Mouse (Mus musculus) intestine, embryonic 15.5 days (tissue): Measurements from ENCODE around the gene Ccdc117. TPM values are rescaled to one million over a fixed set of nuclear protein-coding genes. Genes with fewer than 3 reads are reported as not detected.
"Not testable (repeated sequence)": the region's sequence is repeated elsewhere in the genome, so short reads cannot be mapped to it uniquely, and the experiment has no call there.

ENCODE experiments used
- ATAC-seq: fragments of 200-750 bp; cut with Nextera tagmentation; 2 replicates; pipeline ENCODE4 v1.8.0; 2017; ENCODE audit warnings: moderate TSS enrichment, moderate library complexity
- H3K27ac ChIP-seq: fragments of 300-500 bp; sonication (generic); 2 replicates; pipeline ENCODE4 v1.5.1; 2015; ENCODE audit warnings: mild to moderate bottlenecking, inconsistent platforms
- H3K27me3 ChIP-seq: fragments of 300-500 bp; sonication (generic); replicated peaks from 2 replicates; pipeline ENCODE4 v1.6.1; 2015; ENCODE audit warnings: inconsistent platforms
- H3K36me3 ChIP-seq: fragments of 300-500 bp; sonication (generic); 2 replicates; pipeline ENCODE4 v1.6.1; 2015; ENCODE audit warnings: inconsistent platforms
- H3K4me1 ChIP-seq: fragments of 300-500 bp; sonication (generic); replicated peaks from 2 replicates; pipeline ENCODE4 v1.6.1; 2015; ENCODE audit warnings: inconsistent platforms
- H3K4me2 ChIP-seq: fragments of 300-500 bp; sonication (generic); replicated peaks from 2 replicates; pipeline ENCODE4 v1.6.1; 2015; ENCODE audit warnings: mild to moderate bottlenecking, inconsistent platforms
- H3K4me3 ChIP-seq: fragments of 300-500 bp; sonication (generic); replicated peaks from 2 replicates; pipeline ENCODE4 v1.5.1; 2015; ENCODE audit warnings: inconsistent platforms
- H3K9ac ChIP-seq: fragments of 300-500 bp; sonication (generic); 2 replicates; pipeline ENCODE4 v1.6.1; 2015; ENCODE audit warnings: inconsistent platforms
- H3K9me3 ChIP-seq: fragments of 300-500 bp; sonication (generic); 2 replicates; pipeline ENCODE4 v1.6.1; 2016; ENCODE audit warnings: inconsistent platforms
- WGBS: fragments of 180-500 bp; shearing (Covaris S2); methylation state at CpG from one replicate; pipeline ENCODE4 v1.1.7; 2015; 5-methylcytosine and 5-hydroxymethylcytosine counted together
- polyA plus RNA-seq: library from polyadenylated mRNA; unstranded; fragments of >200 nt; fragmentation: Nextera tagmentation; extraction: Ambion mirVana; gene quantifications from 2 replicates; pipeline ENCODE4 v1.2.1, GENCODE M21; 2015

Gene Ccdc117
- polyA plus RNA-seq, 1 experiment from 2014 or later, result 17.7 TPM

DNA sequence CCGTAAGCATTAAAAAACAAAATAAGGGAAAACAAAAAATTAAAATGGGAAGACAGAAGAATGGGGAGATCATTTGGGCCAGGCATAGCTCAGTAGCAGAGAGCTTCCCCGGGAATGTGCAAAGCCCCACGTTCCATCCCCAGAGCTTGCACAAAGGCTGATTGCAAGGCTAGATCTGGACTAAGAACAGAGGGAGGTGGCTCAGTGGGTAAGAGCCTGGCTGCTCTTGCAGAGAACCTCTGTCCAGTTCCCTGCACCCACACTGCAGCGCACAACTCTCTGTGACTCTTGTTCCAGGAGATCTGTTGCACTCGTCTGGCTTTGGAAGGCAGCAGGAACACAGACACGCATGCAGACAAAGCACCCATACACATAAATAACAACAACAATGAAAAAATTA lies 26.3 kb downstream of the Ccdc117 start:
- Histone ChIP-seq H3K9me3 (no peaks in the 10 kb centered on the region), H3K27me3 (no peaks in the 10 kb centered on the region), H3K27ac (no peak overlapping the region), H3K4me3 (no peak overlapping the region), H3K9ac (no peak overlapping the region), H3K4me1 (0 out of 2 replicates have a peak, but pooled peaks cover 3% of the 10 kb centered on the region), H3K36me3 (no peaks in the 10 kb centered on the region), H3K4me2 (no peak overlapping the region)
- no peak for ATAC-seq
- 87% methylated on average over 6 of the region's 6 CpGs for WGBS

DNA sequence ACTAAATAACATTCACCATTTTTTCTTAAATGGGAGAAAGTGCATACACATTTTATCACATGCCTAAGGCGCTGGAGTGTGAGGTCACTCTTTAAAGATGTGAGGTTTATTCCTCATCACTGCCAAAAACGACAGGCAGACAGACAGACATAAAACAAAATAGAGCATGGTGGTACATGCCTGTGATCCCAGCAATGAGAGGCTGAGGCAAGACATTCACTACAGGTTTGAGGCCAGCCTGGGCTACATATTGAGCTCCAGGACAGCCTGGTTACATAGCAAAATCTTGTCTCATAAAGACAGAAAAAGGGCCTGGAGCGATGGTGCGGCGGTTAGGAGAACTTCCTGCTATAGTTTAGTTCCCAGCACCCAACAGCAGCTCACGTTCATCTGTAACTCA lies 26.8 kb downstream of the Ccdc117 start:
- H3K9ac ChIP-seq, result no peak overlapping the region
- H3K4me1 ChIP-seq, result 0 out of 2 replicates have a peak, but pooled peaks cover 3% of the 10 kb centered on the region
- H3K27me3 ChIP-seq, result no peaks in the 10 kb centered on the region
- no peak overlapping the region for H3K4me3 ChIP-seq
- 83% methylated on average over 6 of the region's 6 CpGs for WGBS
- ATAC-seq, result no peak
- no peaks in the 10 kb centered on the region for H3K36me3 ChIP-seq
- H3K9me3 ChIP-seq, result no peaks in the 10 kb centered on the region
- no peak overlapping the region for H3K27ac ChIP-seq
- no peak overlapping the region for H3K4me2 ChIP-seq

DNA sequence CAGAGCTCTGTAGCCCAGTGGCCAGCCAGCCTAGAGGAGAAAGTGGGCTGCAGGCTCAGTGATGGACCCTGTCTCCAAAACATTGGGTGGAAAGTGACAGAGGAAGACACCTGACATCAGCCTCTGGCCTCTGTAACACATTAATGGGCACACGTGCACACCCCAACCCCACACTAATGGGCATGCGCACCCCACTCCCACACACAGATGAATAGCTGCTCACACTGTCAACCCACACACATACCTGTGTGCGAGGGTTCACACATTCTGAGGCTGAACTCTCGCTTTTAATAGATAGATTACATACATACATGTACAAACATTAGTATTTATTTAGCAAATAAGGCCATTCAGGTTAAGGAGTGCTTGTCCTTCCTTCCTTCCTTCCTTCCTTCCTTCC lies 27.9 kb downstream of the Ccdc117 start:
- Histone ChIP-seq H3K4me2 (no peak overlapping the region), H3K27ac (no peak overlapping the region), H3K36me3 (no peaks in the 10 kb centered on the region), H3K4me3 (no peak overlapping the region), H3K9me3 (no peaks in the 10 kb centered on the region), H3K4me1 (no peaks in the 10 kb centered on the region), H3K9ac (no peak overlapping the region), H3K27me3 (no peaks in the 10 kb centered on the region)
- WGBS, result 81% methylated on average over 4 of the region's 4 CpGs
- no peak for ATAC-seq

DNA sequence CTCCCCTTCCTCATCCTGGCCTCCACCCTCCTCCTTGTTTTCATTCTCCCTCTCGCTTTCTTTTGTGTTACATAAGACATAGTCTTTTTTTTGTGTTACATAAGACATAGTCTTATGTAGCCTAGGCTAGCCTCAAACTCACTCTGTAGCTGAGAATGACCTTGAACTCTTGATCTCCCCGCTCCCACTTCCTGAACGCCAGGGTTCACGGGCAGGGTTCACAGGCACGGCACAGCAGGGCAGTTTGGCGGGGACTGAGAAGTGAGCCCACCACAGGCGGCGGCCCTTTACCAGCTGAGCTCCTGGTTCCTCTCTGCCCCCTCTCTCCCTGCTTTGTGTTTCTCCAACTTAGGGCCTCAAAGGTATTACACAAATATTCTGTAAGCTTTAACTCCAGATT lies 29.0 kb downstream of the Ccdc117 start:
- no peak overlapping the region for H3K4me2 ChIP-seq
- WGBS, result 77% methylated on average over 8 of the region's 8 CpGs
- ATAC-seq, result no peak
- no peaks in the 10 kb centered on the region for H3K4me1 ChIP-seq
- H3K9ac ChIP-seq, result no peak overlapping the region
- H3K36me3 ChIP-seq, result no peaks in the 10 kb centered on the region
- H3K9me3 ChIP-seq, result no peaks in the 10 kb centered on the region
- no peaks in the 10 kb centered on the region for H3K27me3 ChIP-seq
- no peak overlapping the region for H3K4me3 ChIP-seq
- no peak overlapping the region for H3K27ac ChIP-seq

DNA sequence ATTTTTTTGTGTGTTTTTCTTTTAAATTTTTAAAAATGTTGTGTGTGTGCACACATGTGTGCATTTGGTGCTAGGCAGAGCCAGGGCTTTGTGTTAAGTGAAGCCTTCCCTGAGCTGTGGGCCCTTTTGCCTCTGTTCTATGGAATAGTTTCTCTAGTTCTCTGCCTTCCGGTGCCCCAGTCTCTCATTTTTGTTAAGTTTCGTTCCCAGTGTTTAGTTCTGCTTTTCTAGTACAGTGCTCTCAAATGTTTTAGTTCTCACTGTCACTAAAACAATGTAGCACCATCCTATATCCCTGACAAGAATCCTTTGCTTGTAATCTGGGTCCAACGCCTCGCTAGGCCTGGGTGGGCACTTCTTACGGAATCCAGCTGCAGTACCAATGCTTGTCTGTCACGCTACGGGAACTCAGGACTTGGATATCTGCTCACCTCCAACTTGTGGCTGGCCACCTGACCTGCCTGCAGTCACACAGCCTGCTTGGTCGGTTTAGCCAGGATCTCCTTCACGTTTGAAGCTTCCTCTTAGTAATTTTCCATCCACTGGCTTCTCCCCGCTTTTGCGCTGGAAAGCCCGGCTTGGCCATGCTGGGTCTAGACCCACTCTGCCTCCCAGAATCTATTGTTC lies 29.8 kb downstream of the Ccdc117 start:
- 77% methylated on average over 12 of the region's 12 CpGs for whole genome bisulfite sequencing
- H3K4me1 ChIP-seq, result no peaks in the 10 kb centered on the region
- no peak overlapping the region for H3K27ac ChIP-seq
- no peaks in the 10 kb centered on the region for H3K27me3 ChIP-seq
- no peak overlapping the region for H3K4me3 ChIP-seq
- no peaks in the 10 kb centered on the region for H3K36me3 ChIP-seq
- no peaks in the 10 kb centered on the region for H3K9me3 ChIP-seq
- no peak for ATAC-seq
- no peak overlapping the region for H3K9ac ChIP-seq
- H3K4me2 ChIP-seq, result no peak overlapping the region

DNA sequence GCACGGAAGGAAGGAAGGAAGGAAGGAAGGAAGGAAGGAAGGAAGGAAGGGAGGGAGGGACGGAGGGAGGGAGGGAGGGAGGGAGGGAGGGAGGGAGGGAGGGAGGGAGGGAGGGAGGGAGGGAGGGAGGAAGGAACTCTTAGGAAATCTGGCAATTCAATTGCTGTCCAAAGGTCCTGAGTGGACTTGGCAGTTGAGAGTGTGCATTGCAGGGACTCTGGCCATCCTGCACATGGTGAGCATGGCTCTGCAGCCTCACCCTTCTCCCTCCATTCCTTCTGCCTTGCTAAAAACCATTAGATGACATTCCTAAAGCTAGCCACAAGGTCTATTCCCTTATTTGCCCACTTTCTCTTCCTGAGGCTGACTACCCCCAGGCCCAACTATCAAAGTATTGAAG lies 31.3 kb downstream of the Ccdc117 start:
- H3K9ac ChIP-seq, H3K27ac ChIP-seq, ATAC-seq, H3K4me2 ChIP-seq, H3K4me1 ChIP-seq, H3K27me3 ChIP-seq, H3K9me3 ChIP-seq, H3K36me3 ChIP-seq, H3K4me3 ChIP-seq: not testable (repeated sequence)
- WGBS, result no CpG with 5 or more reads among the region's 2 CpGs

DNA sequence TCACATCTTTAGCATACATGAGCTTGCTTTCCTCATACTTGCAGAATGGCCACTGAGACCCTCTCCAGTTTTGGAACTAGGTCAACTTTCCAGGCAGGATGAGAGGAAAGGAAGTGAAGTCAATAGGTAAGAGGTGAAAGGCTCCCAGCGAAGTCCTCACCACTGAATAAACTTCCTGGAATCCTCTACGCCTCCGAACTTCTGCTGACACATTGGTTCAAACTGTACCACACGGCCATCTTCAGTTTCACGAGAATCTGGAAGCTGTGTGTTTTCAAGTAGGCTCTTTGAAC lies 31.9 kb downstream of the Ccdc117 start:
- Histone ChIP-seq H3K4me3 (no peak overlapping the region), H3K27me3 (no peaks in the 10 kb centered on the region), H3K9ac (no peak overlapping the region), H3K4me2 (no peak overlapping the region), H3K9me3 (no peaks in the 10 kb centered on the region), H3K4me1 (no peaks in the 10 kb centered on the region), H3K36me3 (no peaks in the 10 kb centered on the region), H3K27ac (no peak overlapping the region)
- ATAC-seq, result no peak
- WGBS, result 62% methylated on average over 5 of the region's 5 CpGs

DNA sequence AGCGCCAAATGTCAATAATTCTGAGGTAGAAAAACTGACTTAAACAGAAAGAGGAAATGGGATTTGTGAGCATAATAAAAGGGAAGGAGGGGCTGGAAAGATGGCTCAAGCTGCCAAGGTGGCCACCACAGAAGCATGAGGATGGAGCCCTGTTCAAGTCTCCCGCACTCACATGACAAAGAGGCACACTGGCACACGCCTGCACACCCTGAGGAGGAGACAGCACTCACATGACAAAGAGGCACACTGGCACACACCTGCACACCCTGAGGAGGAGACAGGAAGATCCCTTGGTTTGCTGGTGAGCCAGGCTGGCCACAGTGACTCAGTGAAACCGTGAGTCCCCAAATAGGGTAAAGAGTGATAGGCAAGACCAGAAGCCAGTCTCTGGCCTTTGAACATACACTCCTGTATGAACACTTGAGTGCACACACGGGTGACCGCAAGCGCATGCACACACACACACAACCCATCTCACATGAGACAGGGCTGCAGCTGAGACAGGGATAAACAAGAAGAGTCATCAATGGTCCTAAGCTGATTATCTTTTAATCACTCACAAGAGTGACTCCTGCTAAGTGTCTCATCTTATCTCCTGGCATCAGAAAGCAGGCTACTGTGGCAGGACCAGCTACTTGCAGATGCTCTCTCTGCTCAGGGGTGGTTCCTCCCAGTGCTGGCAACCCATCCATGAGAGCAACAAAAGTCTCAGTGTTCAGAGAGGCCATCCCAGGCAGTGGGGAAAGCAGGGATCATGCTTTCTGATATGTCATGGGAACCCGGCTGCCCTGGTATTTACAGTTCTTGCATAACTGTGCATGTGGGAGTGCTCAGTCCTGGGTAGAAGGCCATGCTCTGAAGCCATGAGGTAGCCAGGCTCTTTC lies 32.5 kb downstream of the Ccdc117 start:
- Histone ChIP-seq H3K27me3 (no peaks in the 10 kb centered on the region), H3K27ac (no peak overlapping the region), H3K4me2 (no peak overlapping the region), H3K4me3 (no peak overlapping the region), H3K9me3 (no peaks in the 10 kb centered on the region), H3K9ac (no peak overlapping the region), H3K36me3 (no peaks in the 10 kb centered on the region), H3K4me1 (no peaks in the 10 kb centered on the region)
- WGBS, result 77% methylated on average over 8 of the region's 8 CpGs
- no peak for ATAC-seq

DNA sequence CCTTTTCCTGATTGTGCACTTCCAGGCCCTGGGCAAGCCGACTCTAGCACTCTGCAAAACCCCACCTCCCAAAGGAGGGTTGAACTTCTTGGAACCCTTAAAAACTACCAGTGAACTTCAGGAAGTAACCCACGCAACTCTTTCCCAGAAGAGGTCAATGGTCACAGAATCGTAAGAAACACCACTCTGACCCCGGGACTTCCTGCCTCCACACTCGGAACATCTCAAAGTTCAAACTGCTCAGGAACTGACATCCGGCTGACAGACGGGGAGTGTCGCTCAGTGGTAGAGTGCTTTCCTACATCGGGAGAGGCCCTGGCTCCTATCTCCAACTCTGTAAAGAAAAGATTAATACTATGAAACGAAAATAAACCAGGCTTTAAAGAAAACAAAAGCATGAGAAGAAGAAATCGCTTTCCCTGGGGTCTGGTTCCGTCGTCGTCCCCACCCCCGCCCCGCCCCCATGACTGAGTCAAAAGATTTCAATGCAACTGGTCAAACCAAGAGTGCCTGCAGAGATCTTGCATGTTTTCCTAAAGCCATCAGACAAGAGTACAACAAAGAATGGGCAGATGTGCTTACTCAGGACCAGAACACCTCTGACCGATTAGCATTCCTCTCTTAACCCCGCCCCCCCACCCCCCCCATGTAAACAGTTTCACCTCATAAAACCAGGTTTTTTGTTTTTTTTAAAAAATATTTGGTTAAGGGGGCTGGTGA lies 36.0 kb downstream of the Ccdc117 start:
- H3K4me2 ChIP-seq, result peak overlapping the region; percentile 49
- peak; percentile 87 for ATAC-seq
- no peaks in the 10 kb centered on the region for H3K27me3 ChIP-seq
- 0 out of 2 replicates have a peak overlapping the region, but pooled peaks have one; percentile 3 for H3K4me3 ChIP-seq
- no peaks in the 10 kb centered on the region for H3K9me3 ChIP-seq
- H3K27ac ChIP-seq, result peak overlapping the region; percentile 64
- no peaks in the 10 kb centered on the region for H3K36me3 ChIP-seq
- no peaks in the 10 kb centered on the region for H3K4me1 ChIP-seq
- 18% methylated on average over 18 of the region's 18 CpGs for WGBS
- H3K9ac ChIP-seq, result no peak overlapping the region

DNA sequence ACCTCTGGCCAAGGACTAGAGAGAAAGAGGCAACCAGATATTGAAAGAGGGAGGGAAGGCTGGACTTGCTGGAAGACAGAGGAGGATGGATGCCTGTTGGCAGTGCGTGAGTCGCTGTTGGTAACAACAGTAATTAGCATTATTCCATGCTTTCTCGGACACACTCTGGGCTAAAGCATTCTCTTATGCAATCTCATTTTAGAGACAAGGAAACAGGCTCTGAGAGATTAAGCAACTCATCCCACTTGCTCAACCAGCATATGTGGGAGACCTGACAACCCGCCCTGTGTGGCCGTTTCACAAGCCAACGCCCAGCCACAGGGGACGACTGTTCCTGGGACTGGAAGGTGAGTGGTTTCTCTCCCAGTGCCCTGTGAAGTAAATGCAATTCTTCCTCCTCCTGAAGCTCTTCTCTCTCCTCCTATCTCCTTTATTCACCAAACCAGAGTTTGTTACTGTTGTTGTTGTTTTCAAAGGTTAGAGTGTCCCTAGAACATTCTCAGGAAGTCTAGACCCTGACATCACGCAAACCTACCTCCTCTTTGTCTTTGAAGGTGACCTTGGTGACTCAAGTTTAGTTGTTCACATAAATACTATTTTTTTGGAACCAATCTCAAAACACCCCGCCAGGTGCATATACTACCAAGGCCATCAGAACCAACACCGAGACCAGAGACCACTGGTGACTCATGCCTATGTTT lies 39.5 kb downstream of the Ccdc117 start:
- no peaks in the 10 kb centered on the region for H3K9me3 ChIP-seq
- 82% methylated on average over 10 of the region's 10 CpGs for WGBS
- H3K4me3 ChIP-seq, result no peak overlapping the region
- peaks cover 7% of the 10 kb centered on the region; the same call in 1 of the 2 replicates for H3K4me1 ChIP-seq
- H3K27ac ChIP-seq, result no peak overlapping the region
- H3K4me2 ChIP-seq, result no peak overlapping the region
- no peaks in the 10 kb centered on the region for H3K36me3 ChIP-seq
- no peak for ATAC-seq
- H3K9ac ChIP-seq, result no peak overlapping the region
- no peaks in the 10 kb centered on the region for H3K27me3 ChIP-seq

DNA sequence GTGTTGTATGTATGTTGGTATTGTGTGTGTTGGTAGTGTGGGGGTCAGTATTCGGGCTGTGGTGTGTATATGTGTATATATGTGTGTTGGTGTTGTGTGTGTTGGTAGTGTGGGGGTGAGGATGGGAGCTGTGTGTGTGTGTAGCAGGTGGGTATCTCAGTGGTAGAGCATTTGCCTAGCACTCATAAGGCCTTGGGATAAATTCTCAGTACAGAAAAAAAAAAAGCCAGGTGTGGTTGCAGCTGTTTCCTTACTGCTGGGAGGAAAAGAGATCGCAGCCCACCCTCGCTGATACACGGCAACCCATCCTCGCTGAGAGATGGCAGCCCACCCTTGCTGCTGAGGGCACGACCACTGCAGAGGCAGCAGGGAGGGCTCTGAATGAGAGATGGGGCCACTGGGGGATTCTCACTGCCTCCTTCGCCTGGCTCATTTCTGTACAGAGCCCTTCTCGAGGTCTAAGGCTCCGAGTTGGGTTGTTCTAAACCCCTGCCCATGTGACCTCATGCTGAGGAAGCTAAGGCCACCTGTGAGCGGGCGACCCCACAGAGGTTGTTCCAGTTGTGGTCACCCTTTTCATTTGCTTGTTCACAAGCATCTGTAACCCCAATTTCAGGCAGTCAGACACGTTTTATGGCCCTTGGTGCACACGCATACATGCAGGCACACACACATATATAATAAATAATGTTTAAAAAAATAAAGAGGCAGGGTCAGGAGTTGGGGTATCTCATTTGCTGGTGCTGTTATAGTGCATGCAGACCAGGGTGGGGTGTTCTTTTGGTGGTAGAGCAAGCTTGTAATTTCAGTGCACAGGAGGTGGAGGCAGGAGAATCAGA lies 40.9 kb downstream of the Ccdc117 start:
- Histone ChIP-seq H3K4me2 (no peak overlapping the region), H3K36me3 (no peaks in the 10 kb centered on the region), H3K27me3 (no peaks in the 10 kb centered on the region), H3K4me3 (no peak overlapping the region), H3K27ac (no peak overlapping the region), H3K4me1 (peaks cover 7% of the 10 kb centered on the region; the same call in 1 of the 2 replicates), H3K9me3 (no peaks in the 10 kb centered on the region), H3K9ac (no peak overlapping the region)
- WGBS, result 78% methylated on average over 13 of the region's 13 CpGs
- no peak for ATAC-seq
